Mouse (Mus musculus) CH12.LX (cell line): ENCODE results near the gene Nasp. TPM values are rescaled to one million over a fixed set of nuclear protein-coding genes. Genes with fewer than 3 reads are reported as not detected.

ENCODE experiments used
- DNase-seq: peaks from one replicate; pipeline ENCODE4 v3.0.0-alpha.2; 2013; ENCODE audit errors: extremely low read depth
- H3K27ac ChIP-seq: 2 replicates; pipeline ENCODE4 v1.5.1; 2012; ENCODE audit warnings: low read depth, mild to moderate bottlenecking, control low read depth, moderate library complexity; ENCODE audit not compliant: insufficient read depth
- H3K27me3 ChIP-seq: replicated peaks from 2 replicates; pipeline ENCODE3; 2012; ENCODE audit warnings: inconsistent platforms
- H3K36me3 ChIP-seq, 2 experiments: replicated peaks in 1 of 2; 2 replicates each; pipeline versions ENCODE3 to v1.6.1; 2012; ENCODE audit warnings: inconsistent platforms in 1 of 2, low read length in 1 of 2, mild to moderate bottlenecking in 1 of 2, mixed read lengths in 1 of 2, moderate library complexity in 1 of 2; ENCODE audit not compliant: control insufficient read depth in 1 of 2, insufficient read depth in 1 of 2
- H3K4me1 ChIP-seq, 2 experiments: 2 replicates each; pipeline ENCODE4 v1.6.1; 2012; ENCODE audit warnings: inconsistent platforms in 1 of 2, moderate library complexity in 1 of 2; ENCODE audit not compliant: insufficient read depth in 2 of 2, control insufficient read depth in 1 of 2
- H3K4me2 ChIP-seq: 2 replicates; pipeline ENCODE4 v1.6.1; 2012; ENCODE audit warnings: low read depth, mild to moderate bottlenecking, control low read depth; ENCODE audit not compliant: poor library complexity, insufficient read depth, severe bottlenecking
- H3K4me3 ChIP-seq, 3 experiments: fragments of 150-350 bp in 1 of 3; sonication (generic) in 1 of 3; replicated peaks in 1 of 3; 2 replicates each; pipeline versions ENCODE3 to v1.5.1; 2011 to 2012; ENCODE audit warnings: low read depth in 2 of 3, low read length in 2 of 3, mild to moderate bottlenecking in 2 of 3, moderate library complexity in 2 of 3, control low read depth in 1 of 3, improper control_type of control experiment in 1 of 3, inconsistent platforms in 1 of 3, mixed read lengths in 1 of 3; ENCODE audit not compliant: poor library complexity in 1 of 3
- H3K79me2 ChIP-seq: replicated peaks from 2 replicates; pipeline ENCODE4 v1.6.1; 2012; ENCODE audit warnings: mild to moderate bottlenecking, moderate library complexity; ENCODE audit not compliant: control insufficient read depth, poor library complexity, insufficient read depth, severe bottlenecking; ENCODE audit errors: extremely low read depth
- H3K9ac ChIP-seq: 2 replicates; pipeline ENCODE4 v1.6.1; 2012; ENCODE audit warnings: low read depth, mild to moderate bottlenecking, control low read depth, moderate library complexity; ENCODE audit not compliant: insufficient read depth
- H3K9me3 ChIP-seq: replicated peaks from 2 replicates; pipeline ENCODE3; 2012; ENCODE audit warnings: low read length, inconsistent platforms, mixed read lengths
- BHLHE40 ChIP-seq: IDR thresholded peaks from 2 replicates; pipeline ENCODE4 v1.6.1; 2011; ENCODE audit warnings: mild to moderate bottlenecking, low read depth, low read length, improper control_type of control experiment
- E2F4 ChIP-seq: IDR thresholded peaks from 2 replicates; pipeline ENCODE4 v1.6.1; 2011; ENCODE audit warnings: low read depth, low read length, improper control_type of control experiment; ENCODE audit not compliant: insufficient replicate concordance
- EP300 ChIP-seq: IDR thresholded peaks from 2 replicates; pipeline ENCODE4 v1.6.1; 2011; ENCODE audit warnings: low read length, improper control_type of control experiment
- ETS1 ChIP-seq: conservative IDR thresholded peaks from 2 replicates; pipeline ENCODE4 v1.6.1; 2012; ENCODE audit warnings: low read depth, mild to moderate bottlenecking, inconsistent platforms, low read length, improper control_type of control experiment, moderate library complexity
- IRF4 ChIP-seq: IDR thresholded peaks from 2 replicates; pipeline ENCODE4 v1.6.1; 2014; ENCODE audit warnings: low read depth, mild to moderate bottlenecking, inconsistent platforms, low read length, improper control_type of control experiment
- JUN ChIP-seq: IDR thresholded peaks from 2 replicates; pipeline ENCODE4 v1.6.1; 2011; ENCODE audit warnings: low read depth, mild to moderate bottlenecking, low read length, improper control_type of control experiment, moderate library complexity; ENCODE audit not compliant: insufficient read depth
- KAT2A ChIP-seq: IDR thresholded peaks from 2 replicates; pipeline ENCODE4 v1.6.1; 2012; ENCODE audit warnings: low read length, improper control_type of control experiment, inconsistent platforms; ENCODE audit not compliant: insufficient replicate concordance
- MAFK ChIP-seq: IDR thresholded peaks from 2 replicates; pipeline ENCODE4 v1.6.1; 2011; ENCODE audit warnings: low read length, improper control_type of control experiment; ENCODE audit not compliant: insufficient replicate concordance
- MAX ChIP-seq: IDR thresholded peaks from 2 replicates; pipeline ENCODE4 v1.6.1; 2011; ENCODE audit warnings: low read length, improper control_type of control experiment
- NELFE ChIP-seq: IDR thresholded peaks from 2 replicates; pipeline ENCODE4 v1.6.1; 2011; ENCODE audit warnings: low read depth, low read length, improper control_type of control experiment
- NRF1 ChIP-seq: IDR thresholded peaks from 2 replicates; pipeline ENCODE4 v1.6.1; 2014; ENCODE audit warnings: low read depth, mild to moderate bottlenecking, inconsistent platforms, low read length, improper control_type of control experiment, moderate library complexity
- POLR2A ChIP-seq: IDR thresholded peaks from 2 replicates; pipeline ENCODE4 v1.6.1; 2011; ENCODE audit warnings: low read depth, mild to moderate bottlenecking, improper control_type of control experiment, low read length
- SIN3A ChIP-seq: IDR thresholded peaks from 2 replicates; pipeline ENCODE4 v1.6.1; 2012; ENCODE audit warnings: low read length, improper control_type of control experiment, inconsistent platforms
- TBP ChIP-seq: conservative IDR thresholded peaks from 2 replicates; pipeline ENCODE4 v1.6.1; 2011; ENCODE audit warnings: low read depth, low read length, improper control_type of control experiment
- UBTF ChIP-seq: IDR thresholded peaks from 2 replicates; pipeline ENCODE4 v1.6.1; 2012; ENCODE audit warnings: low read depth, mild to moderate bottlenecking, inconsistent platforms, low read length, improper control_type of control experiment, moderate library complexity
- USF1 ChIP-seq: IDR thresholded peaks from 2 replicates; pipeline ENCODE4 v1.6.1; 2014; ENCODE audit warnings: low read depth, mild to moderate bottlenecking, inconsistent platforms, low read length, improper control_type of control experiment
- ZMIZ1 ChIP-seq: IDR thresholded peaks from 2 replicates; pipeline ENCODE4 v1.6.1; 2012; ENCODE audit warnings: low read depth, mild to moderate bottlenecking, inconsistent platforms, low read length, improper control_type of control experiment
- dilution Hi-C: fragments of 300-500 bp; cut with MboI; formaldehyde crosslinking; loops from 2 replicates; pipeline ENCODE4 v1.14.3; 2020; ENCODE audit warnings: low sequenced_read_pairs; ENCODE audit not compliant: extremely low pct_unique_long_range_greater_than_20kb, extremely low pct_ligation_motif_present
- in situ Hi-C: fragments of 300-500 bp; cut with MboI; formaldehyde crosslinking; loops from 3 replicates; pipeline ENCODE4 v1.14.3; 2019; ENCODE audit warnings: low sequenced_read_pairs, low pct_ligation_motif_present, low pct_unique_long_range_greater_than_20kb, mixed read lengths
- polyA plus RNA-seq: library from polyadenylated mRNA; unstranded; fragments of >175 nt; gene quantifications from 2 replicates; pipeline ENCODE4 v1.2.1, GENCODE M21; 2012; ENCODE audit warnings: low read depth; ENCODE audit not compliant: insufficient read length
- total RNA-seq, 2 experiments: library from RNA; depleted of rRNA; stranded (reverse); fragments of 300-350 nt in 1 of 2; fragments of >200 nt in 1 of 2; gene quantifications; 2 replicates each; pipeline ENCODE4 v1.2.3; 2012 to 2014

The Nasp gene
- total and polyA plus RNA-seq, 3 experiments, result 139 to 347 (median 308) TPM

- dilution Hi-C loops, result no loop called here
- in situ Hi-C loops, result no loop called here
- Histone ChIP-seq H3K79me2 (peaks cover 13% of the 10 kb centered on the region), H3K4me3 (no peak overlapping the region), H3K27ac (no peak overlapping the region), H3K4me1 (peaks cover 3 to 24% of the 10 kb centered on the region in 2 experiments; a peak in 3 of 4 replicates), H3K27me3 (no peaks in the 10 kb centered on the region), H3K36me3 (peaks cover 0 to under 1% of the 10 kb centered on the region in 2 experiments), H3K9ac (no peak overlapping the region; the same call in 1 of the 2 replicates), H3K4me2 (no peak overlapping the region), H3K9me3 (no peaks in the 10 kb centered on the region)
- DNase-seq, result no peak
- TF ChIP-seq MAFK, result 0 out of 2 replicates have a peak, but pooled peaks have one; percentile 53
- TF ChIP-seq ETS1, result no peak
- TF ChIP-seq UBTF, result no peak
Measured at GRCm38 (mm10) chr4:116655100-116655499, 27.4 kb upstream of the Nasp start.

- dilution Hi-C loops, result no loop called here
- Histone ChIP-seq H3K79me2 (peaks cover 31% of the 10 kb centered on the region), H3K4me3 (no peak overlapping the region), H3K27me3 (no peaks in the 10 kb centered on the region), H3K4me1 (peaks cover 3 to 37% of the 10 kb centered on the region in 2 experiments; a peak in 3 of 4 replicates), H3K9ac (no peak overlapping the region), H3K27ac (no peak overlapping the region), H3K36me3 (peaks cover 0 to 8% of the 10 kb centered on the region in 2 experiments), H3K4me2 (no peak overlapping the region), H3K9me3 (no peaks in the 10 kb centered on the region)
- TF ChIP-seq TBP (no peak), KAT2A (no peak), E2F4 (no peak), NELFE (no peak), JUN (no peak), EP300 (no peak), USF1 (no peak), MAFK (no peak), NRF1 (no peak), SIN3A (no peak), MAX (no peak)
- in situ Hi-C loops, result no loop called here
- no peak for DNase-seq
Measured at GRCm38 (mm10) chr4:116653228-116653627, 25.5 kb upstream of the Nasp start.

- H3K9me3 ChIP-seq, result no peaks in the 10 kb centered on the region
- H3K36me3 ChIP-seq, result peaks cover 9 to 20% of the 10 kb centered on the region in 2 experiments
- no peak for DNase-seq
- H3K79me2 ChIP-seq, result peaks cover 44% of the 10 kb centered on the region
- peak overlapping the region; percentile 13 to 84 (median 59) for H3K4me3 ChIP-seq
- H3K27me3 ChIP-seq, result no peaks in the 10 kb centered on the region
- in situ Hi-C loops, result no loop called here
- peak overlapping the region; percentile 82 for H3K9ac ChIP-seq
- 0 out of 2 replicates have a peak, but pooled peaks have one; percentile 38 for TF ChIP-seq POLR2A
- no peak for TF ChIP-seq BHLHE40
- TF ChIP-seq IRF4, result no peak
- peak; percentile 23; the same call in 1 of the 2 replicates for TF ChIP-seq ZMIZ1
- TF ChIP-seq NELFE, result 0 out of 2 replicates have a peak, but pooled peaks have one; percentile 42
- TF ChIP-seq, all 38 proteins: peak for 3
- Histone ChIP-seq H3K27ac (no peak overlapping the region), H3K4me1 (peaks cover 3 to 51% of the 10 kb centered on the region in 2 experiments; a peak in 3 of 4 replicates), H3K4me2 (peak overlapping the region; percentile 42)
- dilution Hi-C loops, result no loop called here
Measured at GRCm38 (mm10) chr4:116651797-116652135, 24.0 kb upstream of the Nasp start.
